Mouse (Mus musculus): Measurements from ENCODE around the gene Gm9958.
A peak's percentile ranks its signal among the peaks of the same experiment; 100 is the strongest.

Gm9958 gene

GRCm38 (mm10) chr5:90367067-90367303, at the start of gene Gm9958:
Gm9958 (plus strand) TSS chr5:90367204.
- DNase-seq = peak; percentile 35

GRCm38 (mm10) chr5:90331071-90331470, 35.9 kb upstream of the Gm9958 start:
- no peak for DNase-seq

- DNase-seq = no peak
Measured at GRCm38 (mm10) chr5:90332478-90332877, 34.5 kb upstream of the Gm9958 start.

GRCm38 (mm10) chr5:90338177-90339091, 28.6 kb upstream of the Gm9958 start:
- DNase-seq = no peak

GRCm38 (mm10) chr5:90339129-90339952, 27.7 kb upstream of the Gm9958 start:
- DNase-seq = peak; percentile 56

GRCm38 (mm10) chr5:90339953-90340343, 27.1 kb upstream of the Gm9958 start:
- DNase-seq = no peak

GRCm38 (mm10) chr5:90340847-90341246, 26.2 kb upstream of the Gm9958 start:
- no peak for DNase-seq

GRCm38 (mm10) chr5:90346877-90347276, 20.1 kb upstream of the Gm9958 start:
- DNase-seq = no peak

GRCm38 (mm10) chr5:90353552-90354317, 13.3 kb upstream of the Gm9958 start:
- DNase-seq = no peak

GRCm38 (mm10) chr5:90355824-90356223, 11.2 kb upstream of the Gm9958 start:
- no peak for DNase-seq

GRCm38 (mm10) chr5:90364526-90364925, 2.5 kb upstream of the Gm9958 start:
- DNase-seq = peak; percentile 56

GRCm38 (mm10) chr5:90365141-90365951, 1.7 kb upstream of the Gm9958 start:
- DNase-seq = peak; percentile 75

GRCm38 (mm10) chr5:90366121-90367066, 610 bp upstream of the Gm9958 start, which contains the start of gene Ankrd17:
Ankrd17 (minus strand) TSS chr5:90366577.
- peak; percentile 93 for DNase-seq

- DNase-seq = no peak
Measured at GRCm38 (mm10) chr5:90370401-90370800, 3.4 kb downstream of the Gm9958 start.

- no peak for DNase-seq
Measured at GRCm38 (mm10) chr5:90373708-90374107, 6.7 kb downstream of the Gm9958 start.

GRCm38 (mm10) chr5:90381458-90381857, 14.5 kb downstream of the Gm9958 start:
- DNase-seq = no peak

- no peak for DNase-seq
Measured at GRCm38 (mm10) chr5:90383080-90383479, 16.1 kb downstream of the Gm9958 start.

- no peak for DNase-seq
Measured at GRCm38 (mm10) chr5:90393764-90394163, 26.8 kb downstream of the Gm9958 start.

- DNase-seq = no peak
Measured at GRCm38 (mm10) chr5:90394322-90394721, 27.3 kb downstream of the Gm9958 start.

GRCm38 (mm10) chr5:90396817-90397216, 29.8 kb downstream of the Gm9958 start:
- DNase-seq = no peak

GRCm38 (mm10) chr5:90405210-90405609, 38.2 kb downstream of the Gm9958 start:
- DNase-seq = no peak

All from cerebellum, adult 11-12 months (tissue).